Mouse (Mus musculus) lung, adult 2 months (tissue): ENCODE results near the gene Crocc.

Experiments used
- CTCF ChIP-seq: fragments of 200-500 bp; IDR thresholded peaks from 2 replicates; pipeline ENCODE4 v1.5.1; 2011; ENCODE audit warnings: mild to moderate bottlenecking, low read length, control low read depth; ENCODE audit not compliant: insufficient read depth
- POLR2A ChIP-seq: fragments of 200-500 bp; IDR thresholded peaks from 2 replicates; pipeline ENCODE4 v1.6.1; 2011; ENCODE audit warnings: low read depth, mild to moderate bottlenecking, control low read depth, low read length, borderline replicate concordance; ENCODE audit errors: extremely low read depth

DNA sequence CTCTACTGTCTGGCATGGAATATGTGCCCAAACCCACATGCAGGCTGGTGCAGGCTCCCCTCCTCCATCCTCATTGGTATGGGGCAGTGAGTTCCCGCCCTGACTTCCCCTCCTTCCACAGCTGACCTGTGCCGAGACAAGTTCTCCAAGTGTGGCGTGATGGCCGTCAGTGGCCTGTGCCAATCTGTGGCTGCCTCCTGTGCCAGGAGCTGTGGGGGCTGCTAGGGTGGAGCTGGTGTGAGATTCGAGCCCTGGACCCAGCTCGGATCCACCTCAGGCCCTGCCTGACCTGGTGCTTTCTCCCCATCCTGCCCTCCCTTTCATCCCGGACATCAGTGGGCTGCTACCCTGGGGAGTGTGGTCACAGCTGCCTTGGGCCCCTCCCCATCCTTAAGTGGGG is 45.0 kb downstream of the Crocc start:
- no peak for TF ChIP-seq CTCF
- TF ChIP-seq POLR2A, result no peak
